Mouse (Mus musculus) hindlimb bud, embryonic 11.5 days (tissue): ENCODE measurements around the gene Tcea3.

Source experiments
- DNase-seq: peaks from one replicate; pipeline ENCODE4 v3.0.0-alpha.2; 2012; ENCODE audit warnings: low read depth, low spot score; ENCODE audit errors: extremely low spot score

Tcea3 gene

DNA sequence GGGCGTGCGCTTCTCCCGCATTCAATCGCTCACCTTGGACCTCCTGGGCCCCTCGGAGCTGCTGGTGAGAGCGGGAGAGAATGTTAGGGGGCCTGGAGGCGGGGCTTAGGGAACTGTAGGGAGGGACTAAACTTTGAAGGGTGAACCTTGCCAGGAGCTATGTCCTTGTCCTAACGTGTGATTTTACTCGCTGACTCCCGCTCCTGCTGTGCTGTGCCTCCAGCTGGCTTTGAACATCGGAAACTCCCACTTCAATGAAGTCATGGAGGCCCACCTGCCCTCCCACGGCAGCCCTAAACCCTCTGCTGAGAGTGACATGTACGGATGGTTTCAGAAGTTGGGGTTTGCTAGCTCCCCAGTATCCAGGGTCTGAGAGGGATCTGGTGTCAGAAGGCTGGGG is 8.9 kb upstream of the Tcea3 start:
- no peak for DNase-seq

DNA sequence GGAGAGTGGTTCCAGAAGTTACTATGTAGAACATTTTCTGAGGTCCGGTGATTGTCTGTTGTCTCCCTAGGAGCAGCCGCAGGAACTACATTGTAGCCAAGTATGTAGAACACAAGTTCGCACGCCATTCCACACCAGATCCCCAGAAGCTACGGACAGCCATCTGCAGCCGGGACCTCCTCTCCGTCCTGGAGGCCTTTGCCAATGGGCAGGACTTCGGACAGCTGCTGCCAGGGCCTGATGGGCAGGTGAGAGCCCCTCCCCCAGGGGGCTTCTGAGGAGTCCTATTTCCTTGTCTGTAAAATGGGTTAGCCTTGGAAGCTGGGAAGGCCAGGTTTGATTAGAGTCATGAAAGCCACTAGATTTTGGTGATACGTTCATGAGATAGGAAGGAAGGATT is 8.4 kb upstream of the Tcea3 start:
- DNase-seq = no peak

- no peak for DNase-seq
Measured at GRCm38 (mm10) chr4:136239622-136240021, 7.9 kb upstream of the Tcea3 start.

GRCm38 (mm10) chr4:136240123-136240522 is 7.4 kb upstream of the Tcea3 start:
- DNase-seq = no peak

GRCm38 (mm10) chr4:136240955-136241354 is 6.6 kb upstream of the Tcea3 start:
- no peak for DNase-seq

- DNase-seq = no peak
Measured at GRCm38 (mm10) chr4:136242065-136242703, 5.3 kb upstream of the Tcea3 start.

GRCm38 (mm10) chr4:136242728-136243127 is 4.8 kb upstream of the Tcea3 start:
- DNase-seq = no peak

GRCm38 (mm10) chr4:136244208-136244607 is 3.3 kb upstream of the Tcea3 start:
- DNase-seq = no peak

GRCm38 (mm10) chr4:136245681-136246080 is 1.8 kb upstream of the Tcea3 start:
- DNase-seq = no peak

DNA sequence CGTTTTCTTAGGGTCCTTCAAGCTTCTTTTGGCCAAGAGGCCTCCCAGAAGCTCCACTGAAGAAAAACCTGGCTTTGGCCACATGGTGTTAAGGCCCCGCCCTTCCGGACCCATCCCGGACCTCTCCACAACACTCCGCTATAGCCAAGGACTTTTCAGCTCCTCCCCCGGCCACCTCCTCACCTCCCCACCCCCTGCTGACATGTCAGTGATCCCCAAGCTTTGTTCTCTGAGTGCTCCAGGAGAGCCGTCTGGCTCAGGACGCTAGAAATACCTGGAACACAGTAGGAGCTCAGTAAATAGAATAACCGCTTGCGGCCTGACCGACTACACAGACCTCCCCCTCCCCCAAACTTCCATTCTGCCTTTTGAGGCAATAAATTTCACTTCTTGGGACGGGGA is 960 bp upstream of the Tcea3 start:
- DNase-seq = no peak

- DNase-seq = no peak
Measured at GRCm38 (mm10) chr4:136247386-136247728, 172 bp upstream of the Tcea3 start.

DNA sequence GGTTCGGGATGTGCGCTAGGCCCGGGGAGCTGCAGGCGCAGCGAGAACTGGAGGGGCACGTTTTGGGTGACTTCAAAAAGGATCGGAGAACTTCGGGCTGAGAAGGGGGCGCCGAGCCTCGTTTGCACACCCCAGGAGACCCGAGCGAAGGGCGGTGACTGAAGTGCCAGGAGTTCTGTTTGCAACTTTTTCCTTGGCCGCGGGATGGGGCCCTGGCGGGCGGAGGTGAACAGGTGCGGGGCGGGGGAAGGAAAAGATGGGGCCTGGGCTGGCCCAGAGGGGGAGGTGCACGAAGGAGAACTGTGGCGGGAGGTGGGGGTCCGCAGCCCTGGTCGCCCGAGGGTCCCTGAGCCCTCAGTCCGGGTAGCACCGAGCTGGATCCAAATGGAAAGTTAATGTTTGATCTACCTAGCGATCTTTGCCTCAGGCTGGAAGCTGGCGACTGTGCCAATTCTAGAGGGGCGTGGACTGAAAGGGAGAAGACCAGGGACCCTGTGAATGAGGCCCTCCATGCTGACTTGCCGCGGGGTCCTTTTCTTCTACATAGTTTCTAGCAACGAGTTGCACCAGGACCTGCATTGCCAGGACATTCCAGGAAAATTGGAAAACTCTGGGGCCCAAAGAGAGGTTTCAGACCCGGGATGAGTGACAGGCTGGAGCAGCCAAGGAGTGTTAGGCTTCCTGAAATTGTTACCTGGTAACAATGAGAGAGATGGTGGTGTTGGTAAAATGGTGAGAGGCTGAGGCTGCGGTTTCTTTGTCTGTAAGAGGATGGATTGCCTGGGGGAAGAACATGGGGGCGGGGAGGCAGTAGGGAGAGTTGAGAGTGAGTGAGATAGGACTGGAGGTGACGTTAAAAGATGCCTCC is 1.2 kb downstream of the Tcea3 start:
- no peak for DNase-seq

DNA sequence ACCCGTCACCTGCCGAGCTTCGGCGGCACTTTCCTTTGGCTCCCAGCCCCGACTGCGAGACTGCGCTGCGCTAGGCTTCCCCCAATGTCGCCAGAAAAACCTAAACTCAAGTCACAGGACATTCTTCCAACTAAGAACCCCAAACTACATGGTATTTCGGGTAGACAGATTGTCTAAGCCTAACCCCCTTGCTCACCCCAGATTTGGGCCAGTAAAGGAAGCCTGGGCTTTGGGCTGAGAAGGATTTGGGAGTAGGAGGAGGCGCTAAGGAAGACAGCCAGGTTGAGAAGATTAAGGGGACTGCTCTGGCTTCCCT is 1.8 kb downstream of the Tcea3 start:
- no peak for DNase-seq

- DNase-seq = no peak
Measured at GRCm38 (mm10) chr4:136249780-136250179, 2.3 kb downstream of the Tcea3 start.

DNA sequence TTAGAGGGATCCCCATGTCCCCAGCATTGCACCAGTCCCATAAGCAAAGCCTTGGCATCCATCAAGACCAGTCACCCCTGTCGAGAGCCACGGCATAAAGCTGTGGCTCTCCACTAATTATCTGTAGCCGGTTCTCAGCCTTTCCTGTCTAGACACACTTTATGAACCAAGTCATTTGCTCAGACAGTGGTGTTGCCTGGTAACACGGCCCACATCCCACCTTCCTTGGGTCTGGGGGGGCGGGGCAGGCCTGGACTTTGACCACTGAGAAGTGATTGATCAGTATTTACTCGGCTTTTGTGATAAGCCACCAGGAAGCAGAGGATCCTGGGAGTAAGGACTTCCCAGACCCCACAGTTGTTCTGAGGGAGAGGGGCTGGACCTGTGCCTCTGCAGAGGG is 8.4 kb downstream of the Tcea3 start:
- DNase-seq = no peak

- DNase-seq = no peak
Measured at GRCm38 (mm10) chr4:136256696-136257095, 9.2 kb downstream of the Tcea3 start.

DNA sequence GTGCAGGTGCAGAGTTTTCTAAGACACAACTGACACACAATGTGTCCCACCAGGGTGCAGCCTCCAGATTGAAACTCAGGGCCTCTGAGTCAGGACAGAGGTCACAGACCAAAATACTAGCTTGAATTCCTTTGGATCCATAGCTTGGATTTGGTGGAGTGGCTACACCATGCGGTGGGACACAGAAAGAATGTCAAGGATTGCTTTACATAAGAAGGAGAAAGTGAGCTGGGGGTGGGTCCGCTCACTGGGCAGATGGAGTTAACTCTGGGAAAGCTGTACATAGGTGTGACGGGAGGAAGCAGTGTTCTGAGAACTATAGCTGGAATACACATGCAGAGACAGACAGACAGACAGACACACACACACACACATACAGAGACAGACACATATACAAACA is 12.4 kb downstream of the Tcea3 start:
- DNase-seq = no peak

GRCm38 (mm10) chr4:136260491-136261180 is 13.1 kb downstream of the Tcea3 start:
- no peak for DNase-seq

- DNase-seq = no peak
Measured at GRCm38 (mm10) chr4:136261912-136262311, 14.4 kb downstream of the Tcea3 start.

GRCm38 (mm10) chr4:136263555-136263954 is 16.0 kb downstream of the Tcea3 start:
- DNase-seq = no peak

DNA sequence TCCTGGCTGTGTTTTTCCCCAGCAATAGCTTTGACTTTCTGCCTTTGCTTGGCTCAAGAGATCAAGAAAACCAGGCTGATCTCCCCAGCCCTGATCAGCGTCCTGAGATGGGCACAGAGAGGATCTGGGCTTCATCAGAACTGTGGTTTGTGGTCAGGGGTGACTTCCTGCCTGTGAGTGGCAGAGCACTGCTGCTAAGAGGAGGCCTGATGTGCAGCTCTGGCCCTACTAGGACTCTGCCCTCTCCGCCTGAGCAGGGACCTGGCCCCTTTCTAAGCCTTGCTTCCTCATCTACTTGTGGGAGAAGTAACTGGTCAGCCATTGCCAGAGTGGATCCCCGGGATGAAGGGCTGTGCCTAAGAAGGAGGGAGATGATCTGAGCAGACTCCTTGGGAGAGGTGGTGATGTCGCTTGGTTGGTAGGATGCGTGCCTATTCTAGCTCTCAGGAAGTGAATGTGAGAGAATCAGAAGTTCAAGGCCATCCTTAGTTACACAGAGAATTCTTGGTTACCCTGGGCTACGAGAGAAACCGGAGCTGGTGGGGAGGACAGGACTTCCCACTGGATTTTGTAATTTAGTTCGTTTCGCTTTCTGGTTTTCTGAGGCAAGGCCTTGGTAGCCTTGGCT is 19.3 kb downstream of the Tcea3 start:
- no peak for DNase-seq

DNA sequence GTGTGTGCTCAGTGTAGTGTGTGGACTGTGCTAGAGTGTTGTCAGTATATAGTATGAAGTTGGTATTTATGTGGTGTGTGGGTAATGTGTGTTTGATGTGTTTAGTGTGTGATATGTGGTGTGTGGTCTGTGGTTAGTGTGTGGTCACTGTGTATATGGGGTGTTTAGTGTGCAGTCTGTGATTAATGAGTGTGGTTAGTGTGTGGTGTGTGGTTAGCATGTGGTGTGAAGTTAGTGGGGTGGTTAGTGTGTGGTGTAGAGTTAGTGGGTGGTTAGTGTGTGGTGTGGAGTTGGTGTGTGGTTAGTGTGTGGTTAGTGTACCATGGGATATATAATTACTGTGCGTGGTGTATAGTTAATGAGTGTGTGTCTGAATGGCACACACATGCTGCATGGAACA is 21.4 kb downstream of the Tcea3 start:
- no peak for DNase-seq
